Mouse (Mus musculus) intestine, embryonic 14.5 days (tissue): Measurements from ENCODE around the gene Lamb3. TPM values are rescaled to one million over a fixed set of nuclear protein-coding genes. Genes with fewer than 3 reads are reported as not detected.

Experiments
- ATAC-seq: fragments of 200-750 bp; cut with Nextera tagmentation; replicated peaks from 2 replicates; pipeline ENCODE4 v1.8.0; 2017; ENCODE audit warnings: low read depth, moderate number of reproducible peaks, moderate TSS enrichment, moderate library complexity; ENCODE audit not compliant: low FRiP score, low TSS enrichment
- DNase-seq: peaks from one replicate; pipeline ENCODE4 v3.0.0-alpha.2; 2018; ENCODE audit warnings: low spot score
- H3K27ac ChIP-seq: fragments of 300-500 bp; sonication (generic); 2 replicates; pipeline ENCODE4 v1.5.1; 2014; ENCODE audit warnings: low read depth, mild to moderate bottlenecking, control low read depth
- H3K27me3 ChIP-seq: fragments of 300-500 bp; sonication (generic); replicated peaks from 2 replicates; pipeline ENCODE4 v1.6.1; 2014; ENCODE audit warnings: low read length, control low read depth; ENCODE audit not compliant: control insufficient read depth, insufficient read depth
- H3K36me3 ChIP-seq: fragments of 300-500 bp; sonication (generic); 2 replicates; pipeline ENCODE4 v1.6.1; 2014; ENCODE audit warnings: low read length, control low read depth; ENCODE audit not compliant: control insufficient read depth, insufficient read depth
- H3K4me1 ChIP-seq: fragments of 300-500 bp; sonication (generic); replicated peaks from 2 replicates; pipeline ENCODE4 v1.6.1; 2014; ENCODE audit warnings: low read length, control low read depth, mixed read lengths; ENCODE audit not compliant: control insufficient read depth, insufficient read depth
- H3K4me2 ChIP-seq: fragments of 300-500 bp; sonication (generic); 2 replicates; pipeline ENCODE4 v1.6.1; 2014; ENCODE audit warnings: low read length
- H3K4me3 ChIP-seq: fragments of 300-500 bp; sonication (generic); 2 replicates; pipeline ENCODE4 v1.5.1; 2014; ENCODE audit warnings: low read depth, low read length, control low read depth, mixed read lengths
- H3K9ac ChIP-seq: fragments of 300-500 bp; sonication (generic); 2 replicates; pipeline ENCODE4 v1.6.1; 2014; ENCODE audit warnings: mild to moderate bottlenecking, low read length
- H3K9me3 ChIP-seq: fragments of 300-500 bp; sonication (generic); 2 replicates; pipeline ENCODE4 v1.6.1; 2016; ENCODE audit warnings: low read length, control low read depth; ENCODE audit not compliant: control insufficient read depth
- WGBS: fragments of 180-500 bp; shearing (Covaris S2); extraction: QIAGEN DNeasy Blood & Tissue Kit; methylation state at CpG from one replicate; pipeline ENCODE4 v1.1.7; 2014; 5-methylcytosine and 5-hydroxymethylcytosine counted together
- polyA plus RNA-seq: library from polyadenylated mRNA; unstranded; fragments of >200 nt; fragmentation: Nextera tagmentation; extraction: Ambion mirVana; gene quantifications from 2 replicates; pipeline ENCODE4 v1.2.1, GENCODE M21; 2014

The Lamb3 gene
- polyA plus RNA-seq, 1 experiment from 2014 or later, result 4.0 TPM

DNA sequence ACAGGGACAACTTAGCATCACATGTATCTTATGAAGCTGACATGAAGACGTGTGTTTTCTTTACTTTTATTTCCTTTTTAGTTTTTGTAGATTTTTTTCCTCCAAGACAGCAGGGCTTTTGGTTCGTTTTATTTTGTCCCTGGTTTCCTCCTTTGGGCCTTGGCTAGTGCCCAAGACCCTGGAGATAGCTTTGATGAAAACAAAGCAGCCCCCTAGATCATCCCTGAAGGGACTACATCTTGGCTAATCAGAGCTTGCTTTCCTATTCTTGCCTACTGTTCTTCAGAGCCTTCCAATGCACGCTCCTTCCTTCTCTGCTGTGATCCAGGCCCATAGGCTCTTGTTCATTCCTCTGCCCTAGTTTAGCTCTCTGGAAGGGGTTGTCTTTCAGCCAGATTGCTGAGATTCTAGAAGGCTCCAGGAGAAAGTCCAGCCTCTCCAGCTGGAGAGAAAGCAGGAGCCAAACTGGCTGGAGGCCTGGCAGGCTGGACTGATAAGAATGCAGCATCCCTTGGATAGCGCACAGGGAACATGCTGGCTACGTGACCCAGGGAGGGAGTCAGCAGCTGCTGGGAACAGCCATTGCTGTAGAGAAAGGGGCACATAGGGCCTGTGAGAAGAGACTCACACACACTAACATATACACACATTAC lies 108.3 kb downstream of the Lamb3 start:
- DNase-seq (peak; percentile 65), ATAC-seq (peak; percentile 65; the same call in 1 of the 2 replicates)
- H3K4me3 ChIP-seq, result no peak overlapping the region
- no peaks in the 10 kb centered on the region for H3K9me3 ChIP-seq
- no peak overlapping the region for H3K4me2 ChIP-seq
- H3K4me1 ChIP-seq, result peaks cover 17% of the 10 kb centered on the region
- H3K27me3 ChIP-seq, result no peaks in the 10 kb centered on the region
- 43% methylated on average over 5 of the region's 5 CpGs for WGBS
- H3K9ac ChIP-seq, result no peak overlapping the region
- no peaks in the 10 kb centered on the region for H3K36me3 ChIP-seq
- peak overlapping the region; percentile 63 for H3K27ac ChIP-seq

DNA sequence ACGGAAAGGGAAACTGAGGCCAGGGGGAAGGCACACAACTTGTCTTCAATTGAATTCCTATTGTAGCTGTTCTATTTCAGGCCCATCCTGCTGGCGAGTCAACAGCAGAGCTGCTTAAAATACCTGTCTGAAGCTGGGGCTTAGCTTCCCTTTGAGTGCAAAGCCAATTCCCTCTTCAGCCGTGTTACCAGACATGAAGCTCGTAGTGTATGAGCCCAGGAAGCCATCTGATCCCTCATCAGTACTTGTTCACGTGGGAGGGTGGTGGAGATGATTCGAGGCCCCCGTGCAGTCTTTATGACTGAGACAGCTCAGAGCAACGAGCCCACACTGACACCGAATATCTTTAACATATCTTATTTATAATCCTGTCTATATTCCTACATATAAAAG lies 108.9 kb downstream of the Lamb3 start:
- no peak overlapping the region for H3K9ac ChIP-seq
- H3K4me3 ChIP-seq, result no peak overlapping the region
- H3K4me2 ChIP-seq, result no peak overlapping the region
- H3K4me1 ChIP-seq, result peaks cover 17% of the 10 kb centered on the region
- H3K36me3 ChIP-seq, result no peaks in the 10 kb centered on the region
- no peaks in the 10 kb centered on the region for H3K9me3 ChIP-seq
- H3K27ac ChIP-seq, result peak overlapping the region; percentile 63
- DNase-seq, result no peak
- ATAC-seq, result no peak
- H3K27me3 ChIP-seq, result no peaks in the 10 kb centered on the region
- WGBS, result 69% methylated on average over 9 of the region's 9 CpGs

DNA sequence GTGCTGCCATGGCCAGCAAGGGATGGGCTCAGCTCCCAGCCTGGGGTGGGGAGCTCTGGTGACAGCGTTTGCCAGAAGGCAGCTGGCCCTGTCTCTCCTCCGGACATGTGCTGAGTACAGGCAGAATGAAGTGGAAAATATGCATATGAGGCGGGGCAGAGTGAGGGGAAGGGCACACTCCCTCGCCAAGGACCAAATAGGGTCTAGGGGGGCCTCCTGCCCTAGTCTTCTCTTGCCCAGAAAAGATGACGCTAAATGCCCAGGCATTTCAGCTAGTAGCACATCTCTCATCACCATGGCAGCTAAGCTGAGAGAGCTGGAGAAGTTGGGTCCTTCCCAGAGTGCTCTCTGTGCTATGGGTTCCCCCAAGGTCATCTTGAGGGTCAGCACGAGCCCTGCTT lies 109.7 kb downstream of the Lamb3 start:
- no peaks in the 10 kb centered on the region for H3K27me3 ChIP-seq
- peak overlapping the region; percentile 38; the same call in 1 of the 2 replicates for H3K27ac ChIP-seq
- no peaks in the 10 kb centered on the region for H3K36me3 ChIP-seq
- no peak overlapping the region for H3K4me3 ChIP-seq
- 46% methylated on average over 6 of the region's 6 CpGs for WGBS
- ATAC-seq, result no peak
- H3K4me1 ChIP-seq, result peaks cover 17% of the 10 kb centered on the region
- no peaks in the 10 kb centered on the region for H3K9me3 ChIP-seq
- no peak overlapping the region for H3K9ac ChIP-seq
- DNase-seq, result no peak
- no peak overlapping the region for H3K4me2 ChIP-seq

DNA sequence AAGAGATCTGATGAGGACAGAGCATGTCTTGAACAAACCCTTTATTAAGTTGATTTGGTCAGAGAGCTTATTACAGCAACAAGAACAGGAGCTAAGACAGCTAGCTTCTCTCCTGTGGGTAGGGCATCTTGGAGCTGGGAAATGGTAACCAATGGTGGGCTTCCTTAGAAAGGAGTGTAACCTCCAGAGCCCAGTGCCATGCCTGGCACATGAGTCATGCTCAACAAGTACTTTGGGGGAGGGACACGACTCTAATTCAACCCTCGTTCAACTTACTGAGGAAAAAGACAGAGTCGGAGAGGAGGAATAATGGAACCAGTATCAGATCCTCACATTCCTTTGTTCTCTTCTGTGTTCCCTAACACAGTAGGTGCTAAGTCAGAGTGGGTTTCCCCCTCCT lies 112.2 kb downstream of the Lamb3 start:
- Histone ChIP-seq H3K27ac (no peak overlapping the region), H3K4me3 (no peak overlapping the region), H3K36me3 (no peaks in the 10 kb centered on the region), H3K9me3 (no peaks in the 10 kb centered on the region), H3K4me2 (no peak overlapping the region), H3K27me3 (no peaks in the 10 kb centered on the region), H3K4me1 (peaks cover 17% of the 10 kb centered on the region), H3K9ac (no peak overlapping the region)
- 73% methylated on average over 3 of the region's 3 CpGs for WGBS
- ATAC-seq (no peak), DNase-seq (no peak)

DNA sequence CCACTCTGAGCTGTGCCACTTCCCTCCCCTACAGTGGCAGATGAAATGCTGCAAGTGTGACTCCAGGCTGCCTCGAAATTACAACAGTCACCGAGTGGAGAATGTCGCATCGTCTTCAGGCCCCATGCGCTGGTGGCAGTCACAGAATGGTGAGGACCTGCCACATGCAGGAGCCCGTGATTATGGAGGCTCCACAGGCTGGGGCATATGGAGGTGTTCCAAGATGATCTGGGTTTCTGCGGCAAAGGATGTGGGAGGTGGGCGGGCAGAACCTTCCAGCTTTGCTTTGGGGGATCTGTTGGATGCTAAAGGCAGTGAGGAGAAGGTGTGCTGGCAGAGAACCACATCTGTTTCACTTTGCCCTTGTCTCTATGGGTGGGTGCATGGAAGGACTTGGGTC lies 112.9 kb downstream of the Lamb3 start:
- H3K4me1 ChIP-seq, result peaks cover 16% of the 10 kb centered on the region
- no peaks in the 10 kb centered on the region for H3K27me3 ChIP-seq
- no peak overlapping the region for H3K27ac ChIP-seq
- no peak for ATAC-seq
- H3K36me3 ChIP-seq, result no peaks in the 10 kb centered on the region
- no peak overlapping the region for H3K9ac ChIP-seq
- H3K9me3 ChIP-seq, result no peaks in the 10 kb centered on the region
- no peak overlapping the region for H3K4me3 ChIP-seq
- no peak overlapping the region for H3K4me2 ChIP-seq
- DNase-seq, result no peak
- WGBS, result 82% methylated on average over 8 of the region's 8 CpGs

DNA sequence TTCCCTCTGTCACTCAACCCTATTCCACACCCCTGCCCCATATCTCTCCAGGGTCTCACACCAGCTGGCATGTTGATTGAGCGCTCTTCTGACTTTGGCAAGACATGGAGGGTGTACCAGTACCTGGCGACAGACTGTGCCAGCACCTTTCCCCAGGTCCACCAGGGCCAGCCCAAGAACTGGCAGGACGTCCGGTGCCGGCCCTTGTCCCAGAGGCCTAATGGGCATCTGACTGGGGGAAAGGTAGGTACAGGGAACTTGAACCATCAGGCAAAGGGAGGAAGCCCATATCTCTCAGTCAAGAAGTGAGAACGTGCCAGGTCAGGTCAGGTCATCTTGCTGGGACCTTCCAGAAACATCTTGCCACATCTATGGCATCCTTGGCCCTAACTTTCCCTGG lies 116.2 kb downstream of the Lamb3 start:
- Histone ChIP-seq H3K4me3 (no peak overlapping the region), H3K9me3 (no peaks in the 10 kb centered on the region), H3K4me1 (no peaks in the 10 kb centered on the region), H3K27ac (no peak overlapping the region), H3K4me2 (no peak overlapping the region), H3K9ac (no peak overlapping the region), H3K27me3 (no peaks in the 10 kb centered on the region), H3K36me3 (no peaks in the 10 kb centered on the region)
- DNase-seq, result no peak
- 92% methylated on average over 6 of the region's 6 CpGs for WGBS
- no peak for ATAC-seq

DNA sequence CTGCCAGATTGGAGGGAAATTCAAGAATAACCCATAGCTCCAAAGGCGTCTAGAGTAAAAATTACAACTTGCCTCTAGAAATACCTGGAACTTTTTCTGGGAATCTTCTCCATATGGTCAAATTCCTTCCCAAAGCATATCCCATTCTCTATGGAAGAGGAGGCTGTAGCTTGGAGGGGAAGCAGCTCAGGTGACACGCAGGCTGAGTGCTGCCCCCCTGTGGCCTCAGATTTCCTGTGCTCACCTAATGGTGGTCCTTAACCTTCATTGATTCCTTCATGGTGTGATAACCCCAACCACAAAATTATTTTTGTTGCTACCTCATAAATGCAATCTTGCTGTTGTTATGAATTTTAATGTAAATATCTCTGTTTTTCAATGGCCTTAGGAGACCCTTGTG lies 116.7 kb downstream of the Lamb3 start:
- H3K36me3 ChIP-seq, result no peaks in the 10 kb centered on the region
- no peak overlapping the region for H3K27ac ChIP-seq
- no peaks in the 10 kb centered on the region for H3K4me1 ChIP-seq
- no peak overlapping the region for H3K4me3 ChIP-seq
- H3K27me3 ChIP-seq, result no peaks in the 10 kb centered on the region
- no peak overlapping the region for H3K4me2 ChIP-seq
- DNase-seq (no peak), ATAC-seq (no peak)
- H3K9me3 ChIP-seq, result no peaks in the 10 kb centered on the region
- WGBS, result 49% methylated on average over 2 of the region's 2 CpGs
- H3K9ac ChIP-seq, result no peak overlapping the region

DNA sequence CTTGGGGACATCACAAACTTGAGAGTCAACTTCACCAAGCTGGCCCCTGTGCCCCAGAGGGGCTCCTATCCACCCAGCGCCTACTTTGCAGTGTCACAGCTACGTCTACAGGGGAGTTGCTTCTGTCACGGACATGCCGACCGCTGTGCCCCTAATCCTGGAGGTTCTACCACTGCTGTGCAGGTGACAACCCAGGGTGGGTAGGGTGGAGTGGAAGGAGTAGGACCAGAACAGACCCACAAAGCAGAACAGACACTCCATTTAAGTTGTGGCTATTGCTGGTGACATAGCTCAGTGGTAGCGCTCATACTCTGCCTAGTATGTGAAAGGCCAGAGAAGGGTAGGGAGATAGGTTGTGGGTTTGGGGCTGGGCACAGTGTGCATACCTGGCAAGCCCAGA lies 118.4 kb downstream of the Lamb3 start:
- no peak for ATAC-seq
- no peaks in the 10 kb centered on the region for H3K36me3 ChIP-seq
- H3K4me3 ChIP-seq, result no peak overlapping the region
- peaks cover 4% of the 10 kb centered on the region; the same call in 1 of the 2 replicates for H3K4me1 ChIP-seq
- no peak overlapping the region for H3K27ac ChIP-seq
- DNase-seq, result no peak
- H3K9me3 ChIP-seq, result no peaks in the 10 kb centered on the region
- H3K27me3 ChIP-seq, result no peaks in the 10 kb centered on the region
- no peak overlapping the region for H3K9ac ChIP-seq
- H3K4me2 ChIP-seq, result no peak overlapping the region
- 89% methylated on average over 6 of the region's 6 CpGs for WGBS

DNA sequence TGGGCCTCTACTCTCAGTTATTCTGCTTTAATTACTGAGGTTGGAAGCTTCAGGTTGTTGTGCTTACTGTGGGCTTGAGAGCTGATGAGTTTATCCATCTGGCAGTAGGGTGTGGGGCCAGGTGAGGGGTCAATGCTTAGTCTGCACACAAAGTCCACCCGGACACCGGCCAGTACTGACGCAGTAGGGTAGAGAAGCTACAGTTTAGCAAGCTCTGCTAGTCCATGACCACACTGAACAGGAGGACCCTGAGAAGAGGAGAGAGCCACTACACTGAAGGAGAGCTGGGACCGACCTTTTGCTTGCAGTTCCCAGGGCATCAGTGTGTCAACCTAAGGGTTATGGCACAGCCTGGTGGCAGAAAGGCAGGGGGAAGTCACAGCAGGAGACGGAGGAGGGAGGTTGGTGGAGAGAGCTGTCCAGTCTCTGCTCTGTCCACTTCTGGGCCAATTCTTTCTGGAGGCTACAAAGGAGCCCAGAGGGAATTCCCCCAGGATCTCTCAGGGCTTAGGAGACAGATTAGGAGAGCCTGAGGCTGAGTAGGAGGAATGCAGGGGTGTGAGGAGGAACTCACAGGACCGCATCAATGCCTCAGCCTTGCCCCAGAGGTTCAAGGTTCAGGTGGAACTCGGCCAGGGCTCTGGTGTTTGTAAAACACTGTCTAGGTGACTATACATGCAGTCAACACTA lies 119.1 kb downstream of the Lamb3 start:
- no peak overlapping the region for H3K27ac ChIP-seq
- H3K9ac ChIP-seq, result no peak overlapping the region
- peaks cover 4% of the 10 kb centered on the region; the same call in 1 of the 2 replicates for H3K4me1 ChIP-seq
- 58% methylated on average over 7 of the region's 7 CpGs for WGBS
- no peak for DNase-seq
- H3K36me3 ChIP-seq, result no peaks in the 10 kb centered on the region
- no peak for ATAC-seq
- no peak overlapping the region for H3K4me3 ChIP-seq
- H3K27me3 ChIP-seq, result no peaks in the 10 kb centered on the region
- no peak overlapping the region for H3K4me2 ChIP-seq
- no peaks in the 10 kb centered on the region for H3K9me3 ChIP-seq
